Mouse (Mus musculus) testis, adult 2 months (tissue): ENCODE data around the gene Eva1c. TPM values are rescaled to one million over a fixed set of nuclear protein-coding genes. Genes with fewer than 3 reads are reported as not detected.
A peak's percentile ranks its signal among the peaks of the same experiment; 100 is the strongest.

Source experiments
- H3K27ac ChIP-seq: fragments of 200-500 bp; 2 replicates; pipeline ENCODE4 v1.5.1; 2012; ENCODE audit warnings: low read depth, low read length; ENCODE audit not compliant: control insufficient read depth, insufficient read depth
- H3K27me3 ChIP-seq: fragments of 200-500 bp; 2 replicates; pipeline ENCODE4 v1.6.1; 2012; ENCODE audit warnings: mild to moderate bottlenecking, low read length, moderate library complexity; ENCODE audit not compliant: control insufficient read depth, insufficient read depth
- H3K36me3 ChIP-seq: fragments of 200-500 bp; 2 replicates; pipeline ENCODE4 v1.6.1; 2012; ENCODE audit warnings: mild to moderate bottlenecking, low read length; ENCODE audit not compliant: control insufficient read depth, insufficient read depth
- H3K4me1 ChIP-seq: fragments of 200-500 bp; 2 replicates; pipeline ENCODE4 v1.6.1; 2012; ENCODE audit warnings: low read length; ENCODE audit not compliant: control insufficient read depth, insufficient read depth
- H3K4me3 ChIP-seq: fragments of 200-500 bp; 2 replicates; pipeline ENCODE4 v1.5.1; 2012; ENCODE audit warnings: low read depth, mild to moderate bottlenecking, low read length, moderate library complexity, mixed read lengths; ENCODE audit not compliant: control insufficient read depth
- CTCF ChIP-seq: fragments of 200-500 bp; IDR thresholded peaks from 2 replicates; pipeline ENCODE4 v1.5.1; 2012; ENCODE audit warnings: low read depth, mild to moderate bottlenecking, inconsistent platforms, low read length, moderate library complexity; ENCODE audit not compliant: control insufficient read depth, insufficient read depth, insufficient replicate concordance
- POLR2A ChIP-seq: fragments of 200-500 bp; IDR thresholded peaks from 2 replicates; pipeline ENCODE4 v1.6.1; 2012; ENCODE audit warnings: low read depth, mild to moderate bottlenecking, inconsistent platforms, low read length, moderate library complexity; ENCODE audit not compliant: control insufficient read depth
- polyA plus RNA-seq: library from polyadenylated mRNA; depleted of rRNA; stranded (reverse); fragments of >200 nt; gene quantifications from 2 replicates; pipeline ENCODE4 v1.2.3, GENCODE M21; 2012

The Eva1c gene
- polyA plus RNA-seq, 1 experiment: 40.0 TPM

GRCm38 (mm10) chr16:90899498-90899897 is 73.0 kb downstream of the Eva1c start:
- H3K4me1 ChIP-seq: no peaks in the 10 kb centered on the region
- TF ChIP-seq CTCF (no peak), POLR2A (no peak)
- no peaks in the 10 kb centered on the region for H3K36me3 ChIP-seq
- H3K27ac ChIP-seq: no peak overlapping the region
- H3K4me3 ChIP-seq: no peak overlapping the region
- H3K27me3 ChIP-seq: no peaks in the 10 kb centered on the region

GRCm38 (mm10) chr16:90901364-90901763 is 74.8 kb downstream of the Eva1c start:
- Histone ChIP-seq H3K27me3 (no peaks in the 10 kb centered on the region), H3K27ac (no peak overlapping the region), H3K36me3 (no peaks in the 10 kb centered on the region), H3K4me1 (no peaks in the 10 kb centered on the region), H3K4me3 (no peak overlapping the region)
- no peak for TF ChIP-seq CTCF
- no peak for TF ChIP-seq POLR2A

GRCm38 (mm10) chr16:90903300-90903699 is 76.8 kb downstream of the Eva1c start:
- no peak for TF ChIP-seq CTCF
- no peak for TF ChIP-seq POLR2A
- Histone ChIP-seq H3K36me3 (no peaks in the 10 kb centered on the region), H3K4me3 (no peak overlapping the region), H3K4me1 (no peaks in the 10 kb centered on the region), H3K27ac (no peak overlapping the region), H3K27me3 (no peaks in the 10 kb centered on the region)

GRCm38 (mm10) chr16:90907250-90907649 is 80.7 kb downstream of the Eva1c start:
- H3K4me1 ChIP-seq: peaks cover 2% of the 10 kb centered on the region; the same call in 1 of the 2 replicates
- TF ChIP-seq CTCF (no peak), POLR2A (no peak)
- no peaks in the 10 kb centered on the region for H3K36me3 ChIP-seq

GRCm38 (mm10) chr16:90910855-90911533 is 84.5 kb downstream of the Eva1c start:
- Histone ChIP-seq H3K27me3 (no peaks in the 10 kb centered on the region), H3K4me1 (peaks cover 4% of the 10 kb centered on the region; the same call in 1 of the 2 replicates)
- no peak for TF ChIP-seq POLR2A
- TF ChIP-seq CTCF: no peak

More at GRCm38 (mm10) chr16:90907250-90907649, 80.7 kb downstream of the Eva1c start:
- no peak overlapping the region for H3K27ac ChIP-seq
- no peaks in the 10 kb centered on the region for H3K27me3 ChIP-seq
- H3K4me3 ChIP-seq: no peak overlapping the region

GRCm38 (mm10) chr16:90911766-90912165 is 85.2 kb downstream of the Eva1c start:
- Histone ChIP-seq H3K27ac (peak overlapping the region; percentile 16; the same call in 1 of the 2 replicates), H3K36me3 (no peaks in the 10 kb centered on the region), H3K27me3 (no peaks in the 10 kb centered on the region), H3K4me1 (peaks cover 7% of the 10 kb centered on the region; the same call in 1 of the 2 replicates), H3K4me3 (no peak overlapping the region)
- TF ChIP-seq CTCF: no peak
- TF ChIP-seq POLR2A: no peak

More at GRCm38 (mm10) chr16:90910855-90911533, 84.5 kb downstream of the Eva1c start:
- H3K27ac ChIP-seq: no peak overlapping the region; the same call in 1 of the 2 replicates
- no peaks in the 10 kb centered on the region for H3K36me3 ChIP-seq
- H3K4me3 ChIP-seq: no peak overlapping the region

GRCm38 (mm10) chr16:90916040-90916481 is 89.5 kb downstream of the Eva1c start:
- Histone ChIP-seq H3K4me1 (peaks cover 4% of the 10 kb centered on the region; the same call in 1 of the 2 replicates), H3K27ac (no peak overlapping the region), H3K4me3 (no peak overlapping the region), H3K36me3 (no peaks in the 10 kb centered on the region), H3K27me3 (no peaks in the 10 kb centered on the region)
- TF ChIP-seq POLR2A: no peak
- TF ChIP-seq CTCF: no peak
